In genomic region chr8:105295256-105295655, GRCm38 (mm10) we compare ENCODE assay signal across 12 mouse cellular contexts. TPM values are rescaled to one million over a fixed set of nuclear protein-coding genes. Genes with fewer than 3 reads are reported as not detected.
DNase-seq lines count a peak whose midpoint lies in the region; ATAC-seq and TF ChIP-seq lines count a peak whose summit lies in the region.
"Had no signal": no experiment of that assay in that cellular context is flagged by ENCODE, and none has a peak within 500 bp of the region (broad histone marks: within the 10 kb centered on the region; RNA-seq: fewer than 3 reads in every experiment).

No protein-coding gene starts in this region.

- TF ChIP-seq CTCF in kidney, postnatal 0 days (IDR thresholded peaks at IDR 0.05; ENCODE audit: low read depth), result no peak

- no peak for DNase-seq in kidney, postnatal 0 days (ENCODE audit: low spot score)
- DNase-seq in kidney, adult 18-20 months, result no peak
- DNase-seq in liver, embryonic 13.5 days, result no peak
- no peak for DNase-seq in left cerebral cortex, postnatal 10 days (ENCODE audit: extremely low spot score in 1 of 2, low spot score in 2 of 2)
- no peak for DNase-seq in gastrocnemius, postnatal 14 days
- DNase-seq: B cell, adult 2 months; forebrain, postnatal 0 days; thymus, adult 18-20 months had no signal

- peak overlapping the region; percentile 23 for H3K4me2 ChIP-seq in kidney, postnatal 0 days (ENCODE audit: low read length)
- H3K4me2 ChIP-seq in liver, embryonic 13.5 days, result peak overlapping the region; percentile 95

- H3K27me3 ChIP-seq in erythroblast, embryonic 14.5 days (ENCODE audit: control insufficient read depth), result peaks cover 12% of the 10 kb centered on the region
- H3K27me3 ChIP-seq in kidney, postnatal 0 days (ENCODE audit: insufficient read depth, low read length), result peaks cover 3% of the 10 kb centered on the region; the same call in 1 of the 2 replicates
- peaks cover 9% of the 10 kb centered on the region for H3K27me3 ChIP-seq in liver, embryonic 13.5 days

- H3K36me3 ChIP-seq in erythroblast, embryonic 14.5 days (ENCODE audit: control insufficient read depth), result peaks cover 33% of the 10 kb centered on the region
- peaks cover 8% of the 10 kb centered on the region for H3K36me3 ChIP-seq in kidney, postnatal 0 days (ENCODE audit: insufficient read depth, low read length)
- H3K36me3 ChIP-seq in liver, embryonic 13.5 days, result peaks cover 17% of the 10 kb centered on the region

- intact Hi-C loops in left cerebral cortex, postnatal 10 days (cut with DNase I), result loop anchor here (10.0 kb wide), 1 partner anchor 640 kb away; no protein-coding TSS in a partner anchor
- intact Hi-C loops in gastrocnemius, postnatal 14 days (cut with DNase I; ENCODE audit: low total_unique reads), result no loop called here

- ATAC-seq in erythroblast, adult 5-6 weeks (replicated peaks; ENCODE audit: low FRiP score, poor library complexity, severe bottlenecking), result no peak
- no peak for ATAC-seq in kidney, postnatal 0 days (replicated peaks; ENCODE audit: low FRiP score, low read depth)
- no peak for ATAC-seq in liver, embryonic 13.5 days (ENCODE audit: low read depth)
- ATAC-seq: forebrain, postnatal 0 days had no signal

- H3K9me3 ChIP-seq in erythroblast, embryonic 14.5 days (ENCODE audit: control insufficient read depth, low read length), result no peaks in the 10 kb centered on the region
- no peaks in the 10 kb centered on the region for H3K9me3 ChIP-seq in kidney, postnatal 0 days (replicated peaks; ENCODE audit: low read length)
- H3K9me3 ChIP-seq in liver, embryonic 13.5 days (replicated peaks), result no peaks in the 10 kb centered on the region

- 67% methylated on average over 11 of the region's 11 CpGs for WGBS in kidney, postnatal 0 days
- 55% methylated on average over 11 of the region's 11 CpGs for WGBS in liver, embryonic 13.5 days (ENCODE audit: insufficient replicate concordance)

- peak overlapping the region; percentile 76; the same call in 1 of the 2 replicates for H3K27ac ChIP-seq in kidney, postnatal 0 days
- H3K27ac ChIP-seq in brown adipose tissue, adult 24 weeks (replicated peaks; ENCODE audit: low read depth, low read length), result peak overlapping the region; percentile 80
- 0 out of 2 replicates have a peak overlapping the region, but pooled peaks have one; percentile 97 for H3K27ac ChIP-seq in liver, embryonic 13.5 days
- H3K27ac ChIP-seq: liver, embryonic 14.5 days had no signal

- no peak overlapping the region for H3K9ac ChIP-seq in kidney, postnatal 0 days (ENCODE audit: low read depth, low read length)
- H3K9ac ChIP-seq in liver, embryonic 13.5 days, result no peak overlapping the region
- H3K9ac ChIP-seq: forebrain, postnatal 0 days; liver, embryonic 14.5 days had no signal

- peaks cover 55% of the 10 kb centered on the region for H3K4me1 ChIP-seq in erythroblast, embryonic 14.5 days (ENCODE audit: control insufficient read depth)
- H3K4me1 ChIP-seq in kidney, postnatal 0 days (replicated peaks; ENCODE audit: insufficient read depth, low read length), result peaks cover 14% of the 10 kb centered on the region
- peaks cover 7% of the 10 kb centered on the region; the same call in 1 of the 2 replicates for H3K4me1 ChIP-seq in brown adipose tissue, adult 24 weeks (ENCODE audit: control insufficient read depth, insufficient read depth, insufficient read length, low read length)
- H3K4me1 ChIP-seq in liver, embryonic 13.5 days (replicated peaks), result peaks cover 44% of the 10 kb centered on the region

- peak overlapping the region; percentile 31 for H3K4me3 ChIP-seq in erythroblast, embryonic 14.5 days (replicated peaks)
- peak overlapping the region; percentile 18; the same call in 1 of the 2 replicates for H3K4me3 ChIP-seq in kidney, postnatal 0 days (replicated peaks; ENCODE audit: low read depth, low read length)
- peak overlapping the region; percentile 55 for H3K4me3 ChIP-seq in brown adipose tissue, adult 24 weeks (ENCODE audit: insufficient read depth, low read depth, low read length)
- H3K4me3 ChIP-seq in liver, embryonic 13.5 days (replicated peaks), result peak overlapping the region; percentile 33; the same call in 1 of the 2 replicates

RNA-seq across cellular contexts. Expression of gene Exoc3l, which starts 0.6 kb away (rescaled TPM):
- polyA plus RNA-seq in erythroblast, embryonic 14.5 days (2012), result 1.6 and 1.7 TPM in 2 replicates
- 0.38 and 5.9 TPM in 2 replicates for total RNA-seq in erythroblast, adult 5-6 weeks (2015; ENCODE audit: low replicate concordance)
- 15.0 and 26.8 TPM in 2 replicates for total RNA-seq in erythroblast, adult 5-6 weeks (2017; ENCODE audit: low replicate concordance)
- polyA plus RNA-seq in kidney, postnatal 0 days (2015; fragmentation: Nextera tagmentation; extraction: Ambion mirVana), result 15.9 and 18.5 TPM in 2 replicates
- polyA plus RNA-seq in brown adipose tissue, adult 24 weeks (2012; ENCODE audit: insufficient read depth, insufficient read length, missing spikeins), result 0.83 and 3.3 TPM in 2 replicates
- polyA plus RNA-seq in liver, embryonic 13.5 days (2015; fragmentation: Nextera tagmentation; extraction: Ambion mirVana), result 6.2 and 6.7 TPM in 2 replicates
- total RNA-seq in left cerebral cortex, postnatal 10 days (2021), result 1 to 10 TPM; 4.2 to 4.3 TPM
- 1 to 10 TPM; 3.4 to 3.7 TPM for total RNA-seq in gastrocnemius, postnatal 14 days (2021)

RNA-seq across cellular contexts. Expression of gene E2f4, which starts 2.2 kb away (rescaled TPM):
- polyA plus RNA-seq in erythroblast, embryonic 14.5 days (2012), result 30.0 and 45.9 TPM in 2 replicates
- total RNA-seq in erythroblast, adult 5-6 weeks (2015; ENCODE audit: low replicate concordance), result 289 and 294 TPM in 2 replicates
- total RNA-seq in erythroblast, adult 5-6 weeks (2017; ENCODE audit: low replicate concordance), result 120 and 129 TPM in 2 replicates
- polyA plus RNA-seq in kidney, postnatal 0 days (2015; fragmentation: Nextera tagmentation; extraction: Ambion mirVana), result 55.2 and 57.9 TPM in 2 replicates
- 22.5 and 27.0 TPM in 2 replicates for polyA plus RNA-seq in brown adipose tissue, adult 24 weeks (2012; ENCODE audit: insufficient read depth, insufficient read length, missing spikeins)
- polyA plus RNA-seq in liver, embryonic 13.5 days (2015; fragmentation: Nextera tagmentation; extraction: Ambion mirVana), result 187 and 232 TPM in 2 replicates
- 10 to 100 TPM; 29.6 to 30.2 TPM for total RNA-seq in left cerebral cortex, postnatal 10 days (2021)
- total RNA-seq in gastrocnemius, postnatal 14 days (2021), result 10 to 100 TPM; 15.4 to 17.2 TPM

RNA-seq across cellular contexts. Expression of gene 4931428F04Rik, which starts 5.6 kb away (rescaled TPM):
- 0.01 and 0.09 TPM in 2 replicates for polyA plus RNA-seq in erythroblast, embryonic 14.5 days (2012)
- 1.0 and 3.8 TPM in 2 replicates for total RNA-seq in erythroblast, adult 5-6 weeks (2015; ENCODE audit: low replicate concordance)
- 0.70 and 1.2 TPM in 2 replicates for total RNA-seq in erythroblast, adult 5-6 weeks (2017; ENCODE audit: low replicate concordance)
- polyA plus RNA-seq in kidney, postnatal 0 days (2015; fragmentation: Nextera tagmentation; extraction: Ambion mirVana), result 5.5 and 6.2 TPM in 2 replicates
- 0.63 and 1.4 TPM in 2 replicates for polyA plus RNA-seq in brown adipose tissue, adult 24 weeks (2012; ENCODE audit: insufficient read depth, insufficient read length, missing spikeins)
- 0.60 and 1.1 TPM in 2 replicates for polyA plus RNA-seq in liver, embryonic 13.5 days (2015; fragmentation: Nextera tagmentation; extraction: Ambion mirVana)
- 10 to 100 TPM; 68.2 to 82.2 TPM for total RNA-seq in left cerebral cortex, postnatal 10 days (2021)
- 1 to 10 TPM in 1 of 2 experiments, under 1 TPM in 1; 0.84 to 1.3 TPM for total RNA-seq in gastrocnemius, postnatal 14 days (2021)

RNA-seq across cellular contexts. Expression of gene Elmo3, which starts 10.1 kb away (rescaled TPM):
- polyA plus RNA-seq in erythroblast, embryonic 14.5 days (2012), result 0.97 and 1.1 TPM in 2 replicates
- 13.8 and 17.3 TPM in 2 replicates for total RNA-seq in erythroblast, adult 5-6 weeks (2015; ENCODE audit: low replicate concordance)
- total RNA-seq in erythroblast, adult 5-6 weeks (2017; ENCODE audit: low replicate concordance), result 22.1 and 30.7 TPM in 2 replicates
- 15.5 and 17.4 TPM in 2 replicates for polyA plus RNA-seq in kidney, postnatal 0 days (2015; fragmentation: Nextera tagmentation; extraction: Ambion mirVana)
- polyA plus RNA-seq in brown adipose tissue, adult 24 weeks (2012; ENCODE audit: insufficient read depth, insufficient read length, missing spikeins), result 1.1 and 4.7 TPM in 2 replicates
- 2.1 and 2.8 TPM in 2 replicates for polyA plus RNA-seq in liver, embryonic 13.5 days (2015; fragmentation: Nextera tagmentation; extraction: Ambion mirVana)
- total RNA-seq in left cerebral cortex, postnatal 10 days (2021), result under 1 TPM; 0.41 to 0.83 TPM
- under 1 TPM; 0.40 to 0.45 TPM for total RNA-seq in gastrocnemius, postnatal 14 days (2021)

RNA-seq across cellular contexts. Expression of gene Nol3, which starts 19.3 kb away (rescaled TPM):
- not detected in 2 replicates for polyA plus RNA-seq in erythroblast, embryonic 14.5 days (2012)
- total RNA-seq in erythroblast, adult 5-6 weeks (2015; ENCODE audit: low replicate concordance), result not detected in 2 replicates
- total RNA-seq in erythroblast, adult 5-6 weeks (2017; ENCODE audit: low replicate concordance), result not detected in 2 replicates
- polyA plus RNA-seq in kidney, postnatal 0 days (2015; fragmentation: Nextera tagmentation; extraction: Ambion mirVana), result 0.29 and 0.68 TPM in 2 replicates
- 57.4 and 71.2 TPM in 2 replicates for polyA plus RNA-seq in brown adipose tissue, adult 24 weeks (2012; ENCODE audit: insufficient read depth, insufficient read length, missing spikeins)
- 0.10 and 0.14 TPM in 2 replicates for polyA plus RNA-seq in liver, embryonic 13.5 days (2015; fragmentation: Nextera tagmentation; extraction: Ambion mirVana)
- total RNA-seq in left cerebral cortex, postnatal 10 days (2021), result 1 to 10 TPM; 3.2 to 3.5 TPM
- total RNA-seq in gastrocnemius, postnatal 14 days (2021), result 10 to 100 TPM; 24.1 to 27.3 TPM
